Mouse (Mus musculus) urinary bladder, adult 2 months (tissue): Measurements from ENCODE around the gene Hopx. TPM values are rescaled to one million over a fixed set of nuclear protein-coding genes. Genes with fewer than 3 reads are reported as not detected.
A peak's percentile ranks its signal among the peaks of the same experiment; 100 is the strongest.
"Not testable (repeated sequence)": the region's sequence is repeated elsewhere in the genome, so short reads cannot be mapped to it uniquely, and the experiment has no call there.

Source experiments
- DNase-seq: peaks from one replicate; pipeline ENCODE4 v3.0.0; 2022; ENCODE audit warnings: low spot score
- polyA plus RNA-seq: library from polyadenylated mRNA; depleted of rRNA; stranded (reverse); fragments of >200 nt; gene quantifications from 2 replicates; pipeline ENCODE4 v1.2.3, GENCODE M21; 2012

Gene Hopx
- polyA plus RNA-seq, 1 experiment, result 93.9 TPM

DNA sequence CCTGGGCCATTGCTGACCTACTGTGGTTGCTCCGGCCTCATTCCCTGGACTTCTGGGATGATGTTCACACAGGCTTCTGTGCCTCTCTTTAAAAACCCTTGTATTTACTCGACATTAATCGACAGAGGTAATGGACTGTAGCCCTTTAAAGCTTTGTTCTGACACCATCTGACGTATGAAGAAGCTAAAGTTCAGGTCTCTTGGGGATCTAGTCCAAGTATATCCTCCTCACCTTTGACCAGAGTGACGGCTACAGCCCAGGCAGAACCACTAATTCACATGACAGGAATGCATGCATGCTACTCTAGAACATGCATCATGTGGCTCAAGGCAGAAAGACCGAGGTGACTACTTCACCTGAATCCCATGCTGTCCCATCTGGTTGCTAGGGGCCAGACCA, 14.2 kb downstream of the Hopx start:
- no peak for DNase-seq

DNA sequence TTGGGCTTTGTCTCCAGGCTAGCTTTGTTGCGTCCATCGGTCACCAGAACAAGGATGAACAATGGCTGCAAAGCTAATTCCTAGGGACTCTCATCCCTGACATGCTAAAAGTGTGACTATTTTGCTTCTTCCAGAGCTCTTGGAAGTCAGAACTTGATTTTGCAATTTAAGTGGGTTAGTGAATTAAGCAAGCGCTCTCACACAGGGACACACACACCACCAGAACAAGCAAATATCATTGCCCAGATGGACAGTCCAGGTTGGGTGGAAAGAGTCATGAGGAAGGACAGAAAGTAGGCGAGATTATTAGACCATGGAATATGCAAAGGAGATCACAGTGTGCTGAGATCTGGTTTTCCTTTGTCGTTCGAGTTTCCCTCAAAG, 14.9 kb downstream of the Hopx start:
- DNase-seq, result no peak

DNA sequence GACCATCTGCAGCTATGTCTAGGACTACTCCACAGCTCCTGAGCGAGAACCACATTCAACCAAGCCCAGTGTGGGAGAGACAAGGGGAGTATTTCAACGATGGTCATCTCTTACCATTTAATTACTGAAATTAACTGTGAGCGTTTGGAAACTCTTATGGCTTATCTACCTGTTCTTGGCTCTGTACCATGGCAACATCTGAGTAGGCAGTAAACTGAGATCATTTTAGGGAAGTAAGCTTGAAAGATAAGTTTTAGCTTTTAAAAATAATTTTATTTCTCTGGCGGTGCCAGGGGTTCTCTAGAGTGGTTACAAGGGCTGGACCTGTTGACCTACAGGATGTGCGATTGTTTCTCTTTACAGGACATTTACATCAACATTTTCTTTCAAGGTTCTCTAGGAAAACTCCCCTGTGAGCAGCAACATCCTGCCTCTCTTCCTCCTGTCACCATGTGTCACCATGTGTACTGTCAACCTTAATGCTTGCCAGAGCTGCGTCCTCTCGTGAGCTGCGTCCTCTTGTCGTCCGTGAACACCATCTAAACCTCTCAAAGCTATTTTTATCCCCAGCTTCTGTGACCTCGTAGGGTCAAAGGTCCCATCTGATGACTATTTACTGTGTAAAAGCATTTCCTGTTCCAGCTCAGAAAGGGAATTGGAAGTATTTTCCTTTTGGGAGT, 15.5 kb downstream of the Hopx start:
- no peak for DNase-seq

DNA sequence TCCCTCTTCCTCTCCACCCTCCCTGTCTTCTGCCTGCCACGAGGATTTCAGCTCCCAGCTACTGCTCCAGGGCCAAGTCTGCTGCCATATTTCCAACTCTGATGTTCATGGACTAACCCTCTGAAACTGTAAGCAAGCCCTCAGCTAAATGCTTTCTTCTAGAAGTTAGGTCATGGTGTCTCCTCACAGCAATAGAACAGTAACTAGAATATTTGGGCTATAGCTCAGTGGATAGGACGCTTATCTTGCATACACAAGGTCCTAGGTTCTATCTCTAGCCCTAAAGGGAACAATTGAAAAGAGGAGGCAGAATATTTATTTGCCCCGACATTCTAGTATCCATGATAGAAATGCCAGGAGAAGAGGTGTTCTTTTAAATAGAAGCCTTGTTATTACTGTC, 16.0 kb downstream of the Hopx start:
- no peak for DNase-seq

DNA sequence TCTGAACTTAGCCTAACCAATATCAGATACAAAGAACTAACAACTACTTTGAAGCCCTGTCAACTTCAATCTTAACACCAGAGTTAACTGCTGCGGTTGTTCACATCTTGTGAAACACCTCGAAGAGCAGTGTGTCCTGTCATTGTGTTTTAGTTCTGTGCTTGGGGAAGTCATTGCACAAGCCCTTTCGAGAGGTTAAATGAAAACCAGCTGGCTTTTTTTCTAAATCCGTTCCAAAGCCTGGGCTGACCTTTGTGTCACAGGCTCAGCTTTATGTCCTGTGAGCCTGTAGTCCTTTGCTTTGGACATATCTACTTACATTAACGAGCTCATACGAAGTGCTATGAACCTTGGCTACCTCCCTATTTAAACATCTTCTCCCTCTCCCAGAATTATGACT, 17.2 kb downstream of the Hopx start:
- DNase-seq, result no peak

DNA sequence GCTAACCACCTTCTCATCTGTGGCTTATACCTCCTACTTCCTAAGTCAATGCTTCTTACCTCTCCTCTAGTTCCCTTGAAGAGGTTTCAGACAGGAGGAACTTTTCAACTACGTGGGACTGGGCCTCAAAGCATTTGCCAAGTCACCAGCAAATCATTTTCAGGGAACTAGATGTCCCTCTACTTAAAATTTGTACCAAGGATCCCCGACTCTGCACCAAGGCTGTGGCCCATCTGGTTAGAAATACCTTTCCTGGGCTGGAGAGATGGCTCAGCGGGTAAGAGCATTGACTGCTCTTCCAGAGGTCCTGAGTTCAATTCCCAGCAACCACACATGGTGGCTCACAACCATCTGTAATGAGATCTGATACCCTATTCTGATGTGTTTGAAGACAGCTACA, 18.7 kb downstream of the Hopx start:
- DNase-seq, result not testable (repeated sequence)

DNA sequence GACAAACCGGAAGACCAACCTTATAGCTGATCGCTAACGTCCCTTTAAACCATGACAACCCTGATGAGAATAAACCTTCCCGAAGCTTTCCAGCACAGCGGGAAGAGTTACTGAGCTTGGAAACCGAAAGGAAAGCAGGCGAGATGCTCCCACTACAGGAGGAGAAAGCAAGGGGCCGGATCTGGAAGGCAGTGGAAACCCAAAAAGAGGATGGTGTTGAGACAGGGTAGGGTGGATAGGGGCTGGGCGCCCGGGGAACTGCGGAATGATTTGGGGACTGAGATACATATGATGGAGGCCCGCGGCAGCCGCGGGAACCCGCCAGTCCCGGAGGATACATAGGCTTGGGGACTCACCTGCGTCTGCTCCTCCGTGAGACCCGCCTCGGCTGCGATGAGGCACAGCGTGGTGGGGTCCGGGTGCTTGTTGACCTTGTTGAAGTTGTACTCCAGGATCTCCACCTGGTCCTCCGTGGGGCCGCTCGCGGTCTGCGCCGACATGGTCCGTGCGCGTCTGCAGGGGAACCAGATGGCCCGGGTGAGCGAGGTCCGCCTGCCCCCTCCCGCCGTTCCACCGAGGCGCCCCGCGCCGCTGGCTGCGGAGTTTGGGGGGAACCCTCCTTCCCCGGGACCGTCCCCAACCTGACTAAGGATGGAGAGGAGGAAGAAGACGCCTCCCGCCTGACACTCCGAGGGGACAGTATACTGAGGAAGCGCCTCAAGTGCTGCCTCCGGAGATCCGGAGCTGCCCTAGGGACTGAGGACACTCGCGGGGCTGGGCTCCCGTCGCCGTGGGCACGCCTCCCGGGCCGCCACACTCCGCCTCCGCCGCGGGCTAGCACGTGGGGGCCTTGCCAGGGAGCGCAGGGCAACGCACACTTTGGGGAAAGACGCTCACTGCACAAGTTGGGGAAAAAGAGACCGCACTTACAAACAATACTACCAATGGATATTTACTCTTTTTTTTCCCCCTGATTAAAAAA, 20.1 kb downstream of the Hopx start:
- peak; percentile 71 for DNase-seq

DNA sequence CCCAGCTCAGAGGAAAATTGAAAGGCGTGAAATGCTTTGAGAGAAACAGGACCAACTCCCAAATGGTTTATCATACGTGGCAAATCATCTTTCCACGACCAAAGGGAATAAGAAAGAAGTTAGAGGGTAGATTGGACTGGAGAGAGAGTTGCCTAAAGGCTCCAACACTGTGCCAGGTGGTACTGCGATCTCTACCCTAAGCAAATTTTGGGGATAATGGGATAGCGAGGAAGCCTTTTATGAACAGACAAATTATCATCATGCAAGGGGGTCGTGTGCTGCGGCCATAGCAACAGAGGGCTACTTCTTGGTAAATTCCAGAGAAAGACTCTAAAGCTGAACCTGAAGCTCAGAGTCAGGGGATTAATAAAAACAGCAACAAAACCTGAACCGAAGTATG, 21.0 kb downstream of the Hopx start:
- no peak for DNase-seq

DNA sequence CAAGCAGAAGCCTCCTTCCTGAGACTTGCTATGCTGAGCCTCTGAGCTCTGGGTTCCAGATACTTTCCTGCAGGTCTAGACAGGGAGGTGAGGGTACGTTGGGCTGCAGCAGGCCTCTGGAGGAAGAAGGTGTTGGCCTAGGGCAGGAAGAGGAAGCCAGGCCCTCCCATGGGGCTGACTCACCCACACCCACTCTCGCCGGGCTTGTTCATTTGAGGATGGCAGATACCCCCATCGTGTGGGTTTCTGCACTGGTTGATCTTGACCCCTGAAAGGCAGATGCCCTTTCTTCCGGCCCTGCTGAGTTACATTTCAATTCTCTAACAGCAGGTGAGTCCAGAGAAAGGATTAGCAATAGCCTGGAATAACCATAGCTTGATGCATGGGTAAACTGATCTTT, 22.4 kb downstream of the Hopx start:
- DNase-seq, result no peak

DNA sequence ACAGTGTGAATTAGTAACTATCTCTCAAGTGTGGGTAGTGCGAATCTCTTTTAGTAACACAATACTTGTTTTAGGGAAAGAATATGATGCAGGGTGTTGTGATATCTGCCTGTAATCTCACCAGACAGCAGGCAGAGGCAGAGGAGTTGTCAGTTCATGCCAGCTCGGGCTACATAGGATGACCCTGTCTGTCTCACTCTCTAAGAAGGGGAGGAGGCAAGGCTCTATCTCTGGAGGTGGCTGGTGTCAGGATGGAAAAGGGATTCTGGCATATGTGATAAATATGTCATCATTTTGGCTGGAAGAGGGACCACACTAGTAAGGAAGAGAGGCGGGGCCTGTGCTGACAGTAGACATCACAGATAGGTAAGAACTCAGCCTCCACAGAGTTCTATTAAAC, 23.0 kb downstream of the Hopx start:
- DNase-seq, result no peak

DNA sequence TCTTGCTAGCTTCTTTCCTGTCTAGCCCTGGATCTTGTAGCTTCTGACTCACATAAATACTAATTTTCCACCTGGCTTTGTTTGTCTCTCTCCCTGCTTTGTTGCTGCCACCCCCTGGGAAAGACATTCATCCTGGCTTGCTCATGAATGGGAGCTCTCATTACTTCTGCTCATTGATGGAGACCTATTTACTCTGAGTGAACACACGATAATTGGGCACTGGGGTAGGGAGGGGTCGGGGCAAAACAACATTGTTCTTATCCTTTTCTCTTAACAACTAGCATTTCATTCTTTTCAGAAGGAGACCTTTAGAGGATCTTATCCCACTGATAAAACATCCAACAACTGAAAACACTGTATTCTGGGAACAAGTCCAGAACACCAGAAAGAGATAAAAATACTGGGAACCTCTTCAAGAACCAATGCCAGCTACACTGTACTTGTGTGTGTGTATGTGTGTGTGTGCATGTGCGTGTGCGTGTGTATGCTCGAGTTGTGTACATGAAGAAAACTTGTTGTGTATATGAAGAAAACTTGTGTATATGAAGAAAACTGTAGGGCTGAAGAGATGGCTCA, 24.3 kb downstream of the Hopx start:
- no peak for DNase-seq

DNA sequence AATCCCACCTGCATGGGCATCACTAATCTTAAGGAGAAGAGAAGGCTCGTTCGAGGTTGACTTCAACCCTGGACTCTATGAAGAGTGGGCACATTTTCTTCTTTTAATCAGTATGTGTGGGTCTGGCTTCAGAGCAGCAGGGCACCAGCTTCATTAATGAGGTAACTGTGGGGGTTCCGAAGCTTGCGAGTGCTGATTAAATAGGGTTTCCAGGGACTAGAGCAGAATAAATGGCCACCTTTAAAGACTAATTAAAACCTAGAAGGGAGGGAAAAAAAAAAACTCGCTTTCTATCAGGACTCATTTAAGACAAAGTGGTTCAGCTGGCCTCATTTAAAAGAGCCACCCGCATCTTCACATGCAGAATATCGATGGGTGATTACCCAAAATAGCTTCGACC, 25.0 kb downstream of the Hopx start:
- DNase-seq, result no peak

DNA sequence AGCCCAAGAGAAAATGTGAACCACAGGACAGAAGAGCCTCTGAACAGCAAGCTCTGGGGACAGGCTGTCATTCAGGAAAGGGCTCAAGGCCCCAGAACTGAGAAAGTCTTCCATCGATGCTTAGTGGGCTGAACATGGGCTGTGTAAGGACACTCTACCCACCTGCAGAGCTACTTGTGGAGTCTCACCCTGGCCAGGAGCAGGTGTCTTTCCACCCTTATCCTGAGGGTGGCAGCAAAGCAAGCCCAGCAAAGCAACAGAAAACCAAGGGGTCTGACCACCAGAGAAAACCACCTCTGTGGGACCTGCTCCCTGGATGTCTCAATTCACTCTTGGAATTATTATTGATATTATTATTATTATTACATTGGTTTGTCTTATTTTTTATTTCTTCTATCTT, 25.6 kb downstream of the Hopx start:
- no peak for DNase-seq

DNA sequence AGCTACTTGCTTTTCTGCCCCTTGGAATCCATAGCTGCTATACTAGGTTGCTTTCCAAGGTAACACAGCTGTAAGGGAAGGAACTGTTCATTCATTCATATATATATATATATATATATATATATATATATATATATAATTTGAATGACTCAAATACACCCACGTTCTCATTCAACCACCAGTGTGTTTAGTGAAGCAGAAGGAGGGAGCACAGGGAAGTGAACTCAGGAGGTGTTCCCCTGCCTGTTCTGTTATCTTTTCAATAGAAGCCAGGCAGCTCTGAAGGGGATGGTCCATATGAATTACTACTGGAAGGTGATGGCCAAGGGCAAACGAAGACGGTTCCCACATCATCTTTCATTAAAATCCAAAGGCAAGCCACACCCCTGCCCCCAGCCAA, 27.8 kb downstream of the Hopx start:
- no peak for DNase-seq

DNA sequence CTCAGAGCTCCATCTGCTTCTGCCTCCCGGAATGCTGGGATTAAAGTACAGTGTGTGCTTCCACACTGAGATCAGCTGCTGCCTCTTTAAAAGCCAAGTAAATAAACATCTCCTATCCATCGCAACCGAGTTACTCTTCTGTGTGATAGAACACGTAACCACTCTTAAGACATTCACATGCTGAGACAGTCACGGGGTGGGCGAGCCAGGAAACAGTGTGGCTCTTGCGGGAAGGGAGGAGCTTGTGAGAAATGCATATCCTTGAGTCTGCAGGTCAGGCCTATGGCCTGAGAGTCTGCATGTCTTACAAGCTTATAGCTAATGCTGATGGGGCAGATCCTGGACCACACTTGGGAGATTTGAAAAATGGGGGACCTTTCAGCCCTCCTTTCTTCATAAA, 28.4 kb downstream of the Hopx start:
- no peak for DNase-seq

DNA sequence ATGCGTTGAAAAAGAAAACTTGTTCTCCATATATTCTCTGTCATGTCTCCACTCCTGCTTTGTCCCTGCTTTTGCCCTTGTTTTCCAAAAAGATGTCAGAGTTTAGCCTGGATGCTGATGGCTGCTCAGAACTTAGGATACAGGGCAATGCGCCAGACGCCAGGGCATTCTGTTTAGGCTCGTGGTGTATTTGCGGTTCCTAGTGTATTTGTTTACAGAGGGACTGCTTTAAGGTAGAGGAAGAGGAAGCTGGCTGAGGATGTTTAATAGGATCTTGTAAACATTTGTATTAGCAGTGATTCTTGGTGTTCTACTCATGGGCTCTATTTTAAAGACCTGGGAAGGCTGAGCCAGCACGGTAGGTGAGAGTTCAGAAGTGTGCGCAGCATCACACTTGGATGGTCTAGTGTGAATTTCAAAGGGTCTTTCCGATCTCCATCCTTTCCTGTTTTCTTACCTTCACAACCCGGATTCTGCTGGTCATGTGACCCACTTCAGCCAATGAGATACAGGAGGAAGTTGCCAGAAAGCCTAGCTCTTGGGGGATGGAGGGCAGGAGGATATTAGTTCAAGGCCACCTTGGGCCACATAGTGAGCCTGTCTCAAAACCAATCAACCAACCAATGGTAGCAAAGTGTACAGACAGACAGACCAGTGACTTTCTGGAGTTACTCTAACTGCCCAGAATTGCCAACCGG, 29.0 kb downstream of the Hopx start:
- DNase-seq, result no peak

DNA sequence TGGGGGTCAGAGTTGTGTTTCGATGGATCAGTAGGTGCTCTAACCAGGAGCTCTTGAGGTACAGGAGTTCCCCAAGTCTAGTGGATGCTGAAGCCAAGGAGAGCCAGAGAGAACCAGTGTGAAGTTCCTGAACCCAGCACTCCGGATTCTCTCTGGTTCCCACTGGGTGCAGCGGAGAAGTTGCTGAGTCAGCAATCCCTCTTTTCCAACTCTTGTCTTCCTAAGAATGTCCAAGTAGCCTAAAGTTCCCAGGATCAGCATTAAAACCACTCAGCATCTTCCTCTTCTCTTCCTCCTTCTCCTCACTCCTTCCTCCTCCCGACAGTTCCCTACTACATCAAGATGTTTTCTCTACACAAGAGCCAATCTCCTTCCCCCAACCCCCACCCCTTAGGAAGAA, 30.5 kb downstream of the Hopx start:
- DNase-seq, result no peak

DNA sequence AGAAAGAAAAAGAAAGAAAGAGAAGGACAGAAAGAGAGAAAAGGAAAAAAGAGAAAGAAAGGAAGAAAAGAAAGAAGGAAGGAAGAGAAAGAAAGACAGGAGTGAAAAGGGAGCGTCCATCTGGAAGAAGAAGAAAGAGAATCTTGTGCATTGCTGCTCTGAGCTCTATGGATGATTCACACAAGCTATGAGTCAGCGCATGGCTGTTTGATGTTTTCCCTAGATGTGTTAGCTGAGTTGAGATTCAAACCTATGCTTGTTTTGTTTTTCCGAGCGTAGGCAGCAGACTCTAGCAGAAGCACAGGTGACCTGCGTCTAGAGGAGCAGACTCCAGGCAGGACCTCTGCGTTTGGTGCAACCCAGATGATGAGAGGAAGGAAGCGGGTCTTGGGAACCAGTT, 32.2 kb downstream of the Hopx start:
- no peak for DNase-seq

DNA sequence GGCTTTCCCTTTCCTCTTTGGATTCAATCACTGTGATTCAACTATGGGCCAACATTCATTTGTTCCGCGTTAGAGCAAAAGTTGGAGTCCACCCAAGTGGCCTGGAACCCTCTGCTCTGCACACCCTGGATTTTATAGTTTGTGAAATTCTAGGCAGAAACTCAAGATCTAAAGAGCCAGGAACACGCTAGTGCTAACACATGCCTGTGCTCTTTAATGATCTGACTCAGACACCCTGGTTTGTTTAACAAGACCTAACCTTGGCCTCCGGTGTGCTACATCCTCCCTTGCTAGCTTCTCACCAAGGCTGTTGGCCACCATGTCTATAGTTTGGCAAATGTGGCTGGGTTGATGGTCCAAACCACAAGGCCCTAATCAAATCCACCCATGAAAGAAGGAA, 34.2 kb downstream of the Hopx start:
- no peak for DNase-seq

DNA sequence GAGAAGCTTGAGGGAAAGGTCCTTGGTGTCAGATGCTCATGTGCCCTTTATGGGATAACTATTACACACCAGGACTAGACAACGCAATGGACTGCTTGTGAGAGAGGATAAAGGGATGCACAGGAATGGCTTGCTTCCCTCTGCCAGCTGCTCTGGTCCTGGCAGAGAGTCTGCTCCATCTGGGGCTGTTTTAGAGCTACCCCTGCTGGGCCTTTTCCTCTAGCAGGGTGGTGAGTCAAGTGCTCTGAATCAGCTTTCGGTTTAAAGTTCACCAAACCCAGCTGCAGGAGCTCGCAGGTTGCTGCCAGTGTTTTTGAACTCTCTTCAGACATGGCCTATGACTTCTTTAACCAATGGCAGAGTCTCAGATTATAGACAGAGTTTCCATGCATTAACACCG, 39.0 kb downstream of the Hopx start:
- no peak for DNase-seq

DNA sequence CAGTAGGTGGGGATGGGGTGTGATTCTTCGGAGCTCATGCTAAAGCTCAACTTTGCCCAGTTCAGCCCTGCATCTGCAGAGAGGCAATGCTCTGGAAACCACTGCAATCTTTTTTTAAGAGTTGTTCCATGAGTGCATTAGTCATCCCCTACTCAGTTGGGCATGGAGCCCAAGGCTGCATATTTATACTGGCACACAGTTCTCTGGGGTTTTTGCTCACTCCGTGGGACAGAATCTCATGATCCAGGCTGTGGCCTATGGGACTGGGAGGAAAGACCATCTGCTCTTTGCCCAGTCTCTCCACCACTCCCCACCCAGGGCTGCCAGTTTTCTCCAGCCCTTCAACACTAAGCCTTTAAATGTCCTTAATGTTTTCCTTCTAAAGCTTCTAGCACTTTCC, 40.0 kb downstream of the Hopx start:
- no peak for DNase-seq

DNA sequence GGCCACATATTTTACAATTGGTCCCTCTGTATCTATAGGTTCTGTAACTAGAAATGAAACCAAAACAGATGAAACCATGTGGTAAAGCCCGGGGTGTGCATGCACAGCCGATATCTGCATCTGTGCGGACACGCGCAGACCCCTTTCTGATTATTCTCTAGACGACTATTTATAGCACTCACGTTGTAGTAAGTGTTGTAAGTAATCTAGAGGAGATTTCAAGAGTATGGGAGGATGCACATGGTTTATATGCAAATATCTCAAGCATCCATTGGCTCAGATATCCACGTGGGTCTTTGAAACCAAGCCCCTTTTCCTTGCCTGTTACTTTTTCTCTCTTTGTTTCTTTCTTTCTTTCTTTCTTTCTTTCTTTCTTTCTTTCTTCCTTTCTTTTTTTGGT, 41.1 kb downstream of the Hopx start:
- no peak for DNase-seq
